Mouse (Mus musculus): Measurements from ENCODE around the gene Pygl.

The Pygl gene

GRCm38 (mm10) chr12:70156222-70156621 lies 75.1 kb downstream of the Pygl start:
- DNase-seq (ENCODE audit: low spot score): no peak

GRCm38 (mm10) chr12:70153842-70154241 lies 77.4 kb downstream of the Pygl start, which contains the start of gene Abhd12b:
Gene Abhd12b, plus strand, starts transcription at chr12:70154142.
- DNase-seq (ENCODE audit: low spot score): no peak

- DNase-seq (ENCODE audit: low spot score): peak; percentile 40
Observed at GRCm38 (mm10) chr12:70148631-70149265, 82.5 kb downstream of the Pygl start.

- DNase-seq (ENCODE audit: low spot score): peak; percentile 45
Observed at GRCm38 (mm10) chr12:70147986-70148630, 83.2 kb downstream of the Pygl start.

GRCm38 (mm10) chr12:70145586-70145985 lies 85.7 kb downstream of the Pygl start:
- no peak for DNase-seq (ENCODE audit: low spot score)

GRCm38 (mm10) chr12:70144637-70145448 lies 86.4 kb downstream of the Pygl start:
- DNase-seq (ENCODE audit: low spot score): peak; percentile 87

- peak; percentile 54 for DNase-seq (ENCODE audit: low spot score)
Observed at GRCm38 (mm10) chr12:70144106-70144587, 87.1 kb downstream of the Pygl start.

- no peak for DNase-seq (ENCODE audit: low spot score)
Observed at GRCm38 (mm10) chr12:70140993-70141576, 90.2 kb downstream of the Pygl start.

Measured in embryo, embryonic 10.5 days (tissue).